Mouse (Mus musculus) forebrain, embryonic 13.5 days (tissue): ENCODE results near the gene Katnbl1. TPM values are rescaled to one million over a fixed set of nuclear protein-coding genes. Genes with fewer than 3 reads are reported as not detected.
A peak's percentile ranks its signal among the peaks of the same experiment; 100 is the strongest.

Experiments used
- ATAC-seq: fragments of 200-750 bp; cut with Nextera tagmentation; 2 replicates; pipeline ENCODE4 v1.8.0; 2017
- H3K27ac ChIP-seq: fragments of 300-500 bp; sonication (generic); 2 replicates; pipeline ENCODE4 v1.5.1; 2015; ENCODE audit warnings: inconsistent platforms, mild to moderate bottlenecking, moderate library complexity
- H3K27me3 ChIP-seq: fragments of 300-500 bp; sonication (generic); 2 replicates; pipeline ENCODE4 v1.6.1; 2015; ENCODE audit warnings: mild to moderate bottlenecking, inconsistent platforms
- H3K36me3 ChIP-seq: fragments of 300-500 bp; sonication (generic); 2 replicates; pipeline ENCODE4 v1.6.1; 2015; ENCODE audit warnings: mild to moderate bottlenecking, inconsistent platforms; ENCODE audit not compliant: poor library complexity, severe bottlenecking
- H3K4me1 ChIP-seq: fragments of 300-500 bp; sonication (generic); 2 replicates; pipeline ENCODE4 v1.6.1; 2015; ENCODE audit warnings: inconsistent platforms
- H3K4me2 ChIP-seq: fragments of 300-500 bp; sonication (generic); 2 replicates; pipeline ENCODE4 v1.6.1; 2015; ENCODE audit warnings: inconsistent platforms, mild to moderate bottlenecking, moderate library complexity
- H3K4me3 ChIP-seq: fragments of 300-500 bp; sonication (generic); 2 replicates; pipeline ENCODE4 v1.5.1; 2015; ENCODE audit warnings: mild to moderate bottlenecking, inconsistent platforms
- H3K9ac ChIP-seq: fragments of 300-500 bp; sonication (generic); 2 replicates; pipeline ENCODE4 v1.6.1; 2015; ENCODE audit warnings: mild to moderate bottlenecking, inconsistent platforms
- H3K9me3 ChIP-seq: fragments of 300-500 bp; sonication (generic); replicated peaks from 2 replicates; pipeline ENCODE4 v1.6.1; 2016; ENCODE audit warnings: inconsistent platforms
- WGBS: fragments of 180-500 bp; shearing (Covaris S2); methylation state at CpG from one replicate; pipeline ENCODE4 v1.1.7; 2015; 5-methylcytosine and 5-hydroxymethylcytosine counted together
- polyA plus RNA-seq: library from polyadenylated mRNA; unstranded; fragments of >200 nt; fragmentation: Nextera tagmentation; extraction: Ambion mirVana; gene quantifications from 2 replicates; pipeline ENCODE4 v1.2.1, GENCODE M21; 2015

Katnbl1 gene
- polyA plus RNA-seq, result 46.2 and 47.6 TPM in 2 replicates

GRCm38 (mm10) chr2:112378973-112379898, at the start of gene Katnbl1:
Gene Katnbl1 (plus strand): TSS chr2:112379211.
- no peaks in the 10 kb centered on the region for H3K36me3 ChIP-seq
- peak within 1 kb of the TSS; percentile 88 for H3K27ac ChIP-seq
- under 1% methylated on average over 71 of the region's 72 CpGs for WGBS
- peak within 1 kb of the TSS; percentile 92 for H3K4me3 ChIP-seq
- peaks cover 16% of the 10 kb centered on the region for H3K4me1 ChIP-seq
- peak within 1 kb of the TSS; percentile 96 for H3K9ac ChIP-seq
- peak; percentile 100 for ATAC-seq
- H3K27me3 ChIP-seq, result 0 out of 2 replicates have a peak, but pooled peaks cover 3% of the 10 kb centered on the region
- peak within 1 kb of the TSS; percentile 71 for H3K4me2 ChIP-seq
- no peaks in the 10 kb centered on the region for H3K9me3 ChIP-seq

- H3K9me3 ChIP-seq, result no peaks in the 10 kb centered on the region
- no peaks in the 10 kb centered on the region for H3K4me1 ChIP-seq
- no peak overlapping the region for H3K4me3 ChIP-seq
- WGBS, result 77% methylated on average over 4 of the region's 4 CpGs
- H3K27ac ChIP-seq, result no peak overlapping the region
- H3K27me3 ChIP-seq, result no peaks in the 10 kb centered on the region
- H3K9ac ChIP-seq, result no peak overlapping the region
- H3K36me3 ChIP-seq, result peaks cover 30% of the 10 kb centered on the region
- no peak overlapping the region for H3K4me2 ChIP-seq
- ATAC-seq, result no peak
These were observed 46.7 kb upstream of the Katnbl1 start for GRCm38 (mm10) chr2:112332051-112332898.

- no peak overlapping the region for H3K4me2 ChIP-seq
- H3K9ac ChIP-seq, result no peak overlapping the region
- no peak overlapping the region for H3K27ac ChIP-seq
- H3K4me3 ChIP-seq, result no peak overlapping the region
- ATAC-seq, result no peak
- peaks cover 61% of the 10 kb centered on the region for H3K36me3 ChIP-seq
- 95% methylated on average over 6 of the region's 6 CpGs for WGBS
- H3K9me3 ChIP-seq, result no peaks in the 10 kb centered on the region
- H3K4me1 ChIP-seq, result no peaks in the 10 kb centered on the region
- H3K27me3 ChIP-seq, result no peaks in the 10 kb centered on the region
These were observed 41.8 kb upstream of the Katnbl1 start for GRCm38 (mm10) chr2:112337211-112337610.

GRCm38 (mm10) chr2:112339736-112340135, 39.3 kb upstream of the Katnbl1 start:
- WGBS, result 93% methylated on average over 2 of the region's 2 CpGs
- H3K4me1 ChIP-seq, result no peaks in the 10 kb centered on the region
- no peaks in the 10 kb centered on the region for H3K27me3 ChIP-seq
- no peak overlapping the region for H3K27ac ChIP-seq
- no peak overlapping the region for H3K4me3 ChIP-seq
- H3K36me3 ChIP-seq, result peaks cover 62% of the 10 kb centered on the region
- H3K4me2 ChIP-seq, result no peak overlapping the region
- no peak for ATAC-seq
- H3K9ac ChIP-seq, result no peak overlapping the region
- H3K9me3 ChIP-seq, result no peaks in the 10 kb centered on the region

GRCm38 (mm10) chr2:112341117-112341516, 37.9 kb upstream of the Katnbl1 start:
- H3K4me3 ChIP-seq, result no peak overlapping the region
- no peaks in the 10 kb centered on the region for H3K4me1 ChIP-seq
- ATAC-seq, result no peak
- H3K4me2 ChIP-seq, result no peak overlapping the region
- H3K27ac ChIP-seq, result no peak overlapping the region
- H3K9me3 ChIP-seq, result no peaks in the 10 kb centered on the region
- peaks cover 53% of the 10 kb centered on the region for H3K36me3 ChIP-seq
- no peak overlapping the region for H3K9ac ChIP-seq
- WGBS, result 71% methylated on average over 3 of the region's 3 CpGs
- H3K27me3 ChIP-seq, result no peaks in the 10 kb centered on the region

GRCm38 (mm10) chr2:112348246-112348645, 30.8 kb upstream of the Katnbl1 start:
- WGBS, result 92% methylated on average over 3 of the region's 3 CpGs
- H3K9me3 ChIP-seq, result no peaks in the 10 kb centered on the region
- peaks cover 59% of the 10 kb centered on the region for H3K36me3 ChIP-seq

GRCm38 (mm10) chr2:112353685-112354455, 25.1 kb upstream of the Katnbl1 start:
- WGBS, result 85% methylated on average over 7 of the region's 7 CpGs
- no peak overlapping the region for H3K9ac ChIP-seq
- no peaks in the 10 kb centered on the region for H3K27me3 ChIP-seq
- no peak for ATAC-seq
- no peaks in the 10 kb centered on the region for H3K9me3 ChIP-seq
- no peak overlapping the region for H3K4me3 ChIP-seq
- peaks cover 85% of the 10 kb centered on the region for H3K36me3 ChIP-seq
- no peak overlapping the region for H3K27ac ChIP-seq
- no peaks in the 10 kb centered on the region for H3K4me1 ChIP-seq
- no peak overlapping the region for H3K4me2 ChIP-seq

More at GRCm38 (mm10) chr2:112348246-112348645, 30.8 kb upstream of the Katnbl1 start:
- H3K27me3 ChIP-seq, result no peaks in the 10 kb centered on the region
- H3K4me2 ChIP-seq, result no peak overlapping the region
- no peak overlapping the region for H3K9ac ChIP-seq
- no peak overlapping the region for H3K27ac ChIP-seq
- H3K4me1 ChIP-seq, result no peaks in the 10 kb centered on the region
- H3K4me3 ChIP-seq, result no peak overlapping the region
- no peak for ATAC-seq

GRCm38 (mm10) chr2:112359611-112360010, 19.4 kb upstream of the Katnbl1 start:
- Histone ChIP-seq H3K4me2 (no peak overlapping the region), H3K4me3 (no peak overlapping the region), H3K27me3 (no peaks in the 10 kb centered on the region), H3K27ac (no peak overlapping the region), H3K36me3 (peaks cover 90% of the 10 kb centered on the region), H3K4me1 (no peaks in the 10 kb centered on the region), H3K9me3 (no peaks in the 10 kb centered on the region), H3K9ac (no peak overlapping the region)
- no peak for ATAC-seq
- 78% methylated on average over 2 of the region's 2 CpGs for WGBS

- H3K4me2 ChIP-seq, result no peak overlapping the region
- H3K4me3 ChIP-seq, result no peak overlapping the region
- H3K27ac ChIP-seq, result no peak overlapping the region
- H3K4me1 ChIP-seq, result no peaks in the 10 kb centered on the region
- H3K9me3 ChIP-seq, result no peaks in the 10 kb centered on the region
- WGBS, result 91% methylated on average over 12 of the region's 12 CpGs
- H3K27me3 ChIP-seq, result no peaks in the 10 kb centered on the region
- H3K9ac ChIP-seq, result no peak overlapping the region
- ATAC-seq, result no peak
- peaks cover 91% of the 10 kb centered on the region for H3K36me3 ChIP-seq
These were observed 18.8 kb upstream of the Katnbl1 start for GRCm38 (mm10) chr2:112360012-112360780.

GRCm38 (mm10) chr2:112360781-112361169, 18.2 kb upstream of the Katnbl1 start:
- Histone ChIP-seq H3K9ac (no peak overlapping the region), H3K27me3 (no peaks in the 10 kb centered on the region), H3K4me2 (no peak overlapping the region), H3K4me1 (no peaks in the 10 kb centered on the region), H3K27ac (no peak overlapping the region), H3K36me3 (peaks cover 88% of the 10 kb centered on the region), H3K4me3 (no peak overlapping the region), H3K9me3 (no peaks in the 10 kb centered on the region)
- WGBS, result 76% methylated on average over 2 of the region's 2 CpGs
- no peak for ATAC-seq

GRCm38 (mm10) chr2:112367222-112367621, 11.8 kb upstream of the Katnbl1 start:
- ATAC-seq, result peak; percentile 26; the same call in 1 of the 2 replicates
- peaks cover 16% of the 10 kb centered on the region for H3K4me1 ChIP-seq
- H3K27ac ChIP-seq, result no peak overlapping the region
- no peaks in the 10 kb centered on the region for H3K9me3 ChIP-seq
- no peaks in the 10 kb centered on the region for H3K27me3 ChIP-seq
- peak overlapping the region; percentile 94 for H3K4me2 ChIP-seq
- WGBS, result 21% methylated on average over 15 of the region's 15 CpGs
- peak overlapping the region; percentile 84 for H3K9ac ChIP-seq
- H3K36me3 ChIP-seq, result peaks cover 29% of the 10 kb centered on the region
- H3K4me3 ChIP-seq, result peak overlapping the region; percentile 92
